Mouse (Mus musculus): ENCODE measurements around the gene Oas1g. TPM values are rescaled to one million over a fixed set of nuclear protein-coding genes. Genes with fewer than 3 reads are reported as not detected.
"Not testable (repeated sequence)": the region's sequence is repeated elsewhere in the genome, so short reads cannot be mapped to it uniquely, and the experiment has no call there.

The Oas1g gene
- total RNA-seq, 2 experiments from 2014 or later, result 0.25 TPM; not detected in 1

DNA sequence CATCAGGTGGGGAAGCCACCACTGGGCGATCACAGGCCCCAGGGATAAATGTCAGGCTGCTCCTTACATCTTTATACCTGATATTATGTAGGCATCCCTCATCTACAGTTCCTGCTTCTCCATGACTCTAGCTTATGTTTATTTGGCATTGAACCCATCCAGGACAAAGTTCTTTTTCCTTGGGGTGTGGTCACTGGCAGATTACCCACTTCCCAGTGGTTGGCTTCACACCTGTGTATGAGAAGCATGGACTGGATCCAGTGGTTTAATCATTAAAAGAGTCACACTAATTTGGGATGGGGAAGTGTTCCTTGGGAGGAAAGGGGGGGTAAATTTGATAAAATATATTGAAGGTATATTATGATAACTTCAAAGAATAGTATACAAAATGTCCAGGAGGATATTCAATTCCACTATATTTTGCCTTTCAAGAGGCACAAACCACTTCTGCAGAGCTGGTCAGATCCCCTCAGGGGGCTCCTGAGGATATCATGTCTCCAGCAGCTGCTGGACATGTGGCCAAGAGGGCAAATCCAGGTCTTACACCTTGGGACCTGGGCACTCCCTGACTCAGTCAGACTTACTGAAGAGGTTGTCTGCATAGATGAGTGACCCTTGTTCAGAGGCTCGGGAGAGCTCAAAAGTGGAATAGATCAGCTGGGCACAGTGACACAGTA is 4.3 kb upstream of the Oas1g start:
- intact Hi-C loops (cut with DNase I), result loop anchor here (2.0 kb wide), 1 partner anchor 107 kb away; no protein-coding TSS in a partner anchor
- DNase-seq (ENCODE audit: low spot score), result not testable (repeated sequence)

DNA sequence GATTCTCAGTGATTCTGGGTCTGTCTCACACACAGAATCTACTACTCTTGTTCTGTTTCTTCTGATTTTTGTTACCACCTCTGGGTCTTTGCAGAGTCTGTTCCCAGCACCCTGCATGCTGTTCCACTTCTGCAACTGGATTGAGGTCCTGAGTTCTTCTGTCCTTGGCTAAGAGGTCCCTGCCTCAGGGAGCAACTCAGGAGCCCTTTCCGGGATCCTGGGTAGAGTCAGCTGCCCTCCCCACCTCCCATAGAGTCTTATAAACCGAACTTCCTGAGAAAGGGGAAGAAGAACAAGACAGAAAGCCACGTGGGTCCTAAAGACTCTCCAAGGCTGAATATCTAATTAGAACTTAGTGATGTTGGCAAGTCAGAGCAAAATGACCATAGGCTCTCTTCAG is 3.6 kb upstream of the Oas1g start:
- intact Hi-C loops (cut with DNase I), result no loop called here
- no peak for DNase-seq (ENCODE audit: low spot score)

DNA sequence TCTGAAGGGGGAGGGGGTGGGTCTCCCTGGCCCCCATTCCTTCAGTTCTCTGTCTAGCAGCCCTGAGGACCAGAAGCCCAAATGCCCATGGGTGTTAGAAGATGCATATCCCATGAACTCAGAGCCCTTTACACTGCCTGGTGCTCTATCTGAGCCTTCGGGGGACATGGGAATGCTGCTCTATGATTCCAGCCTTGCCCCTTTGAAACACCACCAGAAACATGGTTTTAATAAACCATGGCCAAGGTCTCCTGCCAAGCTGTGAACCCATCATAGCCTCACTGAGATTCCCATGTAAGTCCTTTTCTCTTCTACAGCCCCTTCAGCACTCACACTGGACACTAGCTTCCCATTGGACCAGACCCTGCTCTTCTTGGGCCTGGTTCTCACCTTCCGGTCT is 2.6 kb upstream of the Oas1g start:
- intact Hi-C loops (cut with DNase I), result no loop called here
- no peak for DNase-seq (ENCODE audit: low spot score)

DNA sequence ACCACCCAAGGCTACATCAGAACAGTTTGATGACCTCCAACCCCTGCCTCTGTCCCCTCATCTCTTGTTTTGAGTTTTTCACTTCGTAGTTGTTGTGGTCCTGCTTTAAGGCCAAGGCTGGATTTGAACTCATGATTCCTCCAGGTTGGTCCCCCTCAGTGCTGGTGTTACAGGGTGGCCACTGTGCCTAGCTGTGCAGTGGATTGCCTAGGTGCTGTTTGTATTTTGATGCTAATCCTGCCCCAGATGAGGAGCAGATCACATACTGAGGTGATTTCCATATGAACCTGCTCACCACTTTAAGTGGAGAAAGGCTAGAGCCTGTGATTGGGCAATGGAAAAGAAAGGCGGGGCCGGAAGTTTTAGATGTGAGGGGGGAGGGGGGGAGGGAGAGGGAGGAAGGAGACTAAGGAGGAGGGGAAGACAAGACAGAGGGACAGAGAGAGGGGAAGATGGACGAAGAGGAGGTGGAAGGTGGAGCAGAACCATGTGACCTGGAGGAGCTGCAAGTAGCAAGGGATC is 942 bp upstream of the Oas1g start:
- intact Hi-C loops (cut with DNase I); DNase-seq (ENCODE audit: low spot score): not testable (repeated sequence)

DNA sequence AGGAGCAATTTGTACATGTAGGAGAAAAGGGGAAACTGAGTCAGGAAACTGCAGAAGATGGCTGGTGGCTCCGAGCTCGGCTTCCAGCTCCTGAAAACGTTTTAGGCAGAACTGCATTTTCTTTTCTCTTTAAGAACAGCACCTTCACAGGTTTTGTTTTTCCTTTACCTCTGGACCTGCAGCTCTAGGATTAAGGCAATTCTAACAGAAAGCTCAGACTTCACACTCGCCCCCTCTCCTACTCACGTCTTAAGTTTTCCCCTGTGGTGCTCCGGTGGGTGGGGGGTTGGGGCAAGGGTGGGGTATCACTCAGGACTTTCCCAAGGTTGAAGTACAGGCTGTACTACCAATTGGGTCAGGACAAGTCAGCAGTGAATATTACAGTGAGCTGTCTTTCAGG is 418 bp upstream of the Oas1g start:
- no peak for DNase-seq (ENCODE audit: low spot score)
- intact Hi-C loops (cut with DNase I), result no loop called here

DNA sequence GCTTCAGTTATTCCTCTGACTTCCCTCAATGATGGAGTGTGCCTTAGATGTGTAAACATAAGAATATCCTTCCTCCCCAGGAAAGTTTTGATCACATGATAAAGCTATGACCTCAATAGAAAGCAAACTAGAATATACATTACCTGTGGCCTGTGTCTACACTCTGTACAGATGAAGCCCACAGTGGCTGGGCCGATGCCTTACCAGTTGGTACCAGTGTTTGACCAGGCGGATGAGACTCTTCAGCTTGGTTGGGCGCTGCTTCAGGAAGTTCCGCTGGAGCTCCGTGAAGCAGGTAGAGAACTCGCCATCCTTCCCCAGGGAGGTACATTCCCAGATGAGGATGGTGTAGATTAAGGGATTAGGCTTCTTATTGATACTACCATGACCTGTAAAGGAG is 5.7 kb downstream of the Oas1g start:
- intact Hi-C loops (cut with DNase I); DNase-seq (ENCODE audit: low spot score): not testable (repeated sequence)

DNA sequence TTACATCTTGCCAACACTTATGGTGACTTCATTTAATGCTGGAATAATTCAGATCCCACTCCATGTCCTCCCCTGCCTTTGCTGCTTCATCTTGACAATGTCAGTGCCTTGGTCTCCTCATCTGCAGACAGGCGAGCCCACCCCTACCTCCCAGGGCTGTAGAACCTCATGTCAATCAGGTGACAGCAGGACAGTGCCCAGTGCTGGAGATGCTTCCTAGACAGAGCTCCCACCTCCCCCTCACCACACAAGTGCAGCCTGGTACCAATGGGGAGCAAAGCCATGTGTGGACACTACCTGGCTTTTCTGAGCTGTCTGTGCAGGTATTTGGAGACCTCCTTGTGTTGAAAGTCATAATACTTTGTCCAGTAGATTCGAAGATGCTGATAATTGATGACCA is 8.6 kb downstream of the Oas1g start:
- DNase-seq (ENCODE audit: low spot score), result not testable (repeated sequence)
- intact Hi-C loops (cut with DNase I), result loop anchor here (2.0 kb wide), 1 partner anchor 20 kb away; no protein-coding TSS in a partner anchor

DNA sequence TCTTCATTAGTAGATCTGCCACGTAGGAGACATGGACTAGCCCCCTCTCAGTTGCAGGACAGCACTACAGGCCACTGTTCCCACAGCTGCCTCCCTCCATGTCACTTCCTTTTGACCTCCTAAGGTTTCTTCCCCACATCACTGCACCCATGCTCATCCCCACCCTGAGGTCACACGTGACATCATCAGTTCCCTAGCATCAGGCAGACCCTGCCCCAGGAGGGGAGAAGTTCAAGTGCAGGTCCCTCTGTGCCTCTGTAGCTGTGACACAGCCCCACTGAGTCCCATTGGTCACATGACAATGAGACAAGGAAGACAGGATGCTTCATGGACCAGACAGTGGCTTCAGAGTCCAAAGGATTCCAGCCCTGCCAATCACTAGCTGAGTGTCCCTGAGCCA is 10.0 kb downstream of the Oas1g start:
- DNase-seq (ENCODE audit: low spot score); intact Hi-C loops (cut with DNase I): not testable (repeated sequence)

DNA sequence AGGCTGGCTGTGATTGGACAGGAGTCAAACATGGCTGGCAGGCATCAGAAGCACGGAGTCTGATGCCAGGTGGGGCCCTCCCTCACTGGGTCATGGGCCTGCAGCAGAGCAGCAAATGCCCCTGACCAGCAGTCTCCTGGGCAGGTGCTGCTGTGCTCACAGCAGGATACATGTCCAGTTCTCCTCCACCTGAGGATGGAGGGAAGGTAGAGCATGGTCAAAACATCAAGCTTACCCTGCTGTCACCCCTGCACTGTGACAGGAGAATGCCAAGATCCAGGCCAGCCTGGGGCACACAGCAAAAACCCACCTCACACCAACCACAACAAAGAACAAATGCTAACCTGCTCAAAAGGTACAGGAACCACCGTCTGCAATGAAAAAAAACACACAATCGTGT is 10.6 kb downstream of the Oas1g start:
- intact Hi-C loops (cut with DNase I); DNase-seq (ENCODE audit: low spot score): not testable (repeated sequence)

DNA sequence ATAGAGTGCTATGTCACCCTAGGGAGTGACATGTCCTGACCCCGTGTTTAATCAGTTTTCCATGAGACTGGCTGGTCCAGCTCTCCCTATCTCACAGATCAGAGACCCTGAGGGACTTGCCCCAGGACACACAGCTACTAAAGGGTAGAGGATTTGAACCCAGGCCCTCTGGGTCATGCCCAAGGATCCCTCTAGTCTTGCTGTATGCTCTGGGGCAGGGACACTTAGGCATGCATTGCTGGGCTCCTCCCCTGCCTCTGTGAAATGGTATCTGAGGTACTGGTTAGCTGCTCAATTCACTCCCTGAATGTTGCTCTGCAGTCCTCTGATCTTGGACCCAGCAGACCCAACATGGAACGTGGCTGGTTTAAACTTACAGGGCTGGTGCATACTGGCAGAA is 15.9 kb downstream of the Oas1g start:
- DNase-seq (ENCODE audit: low spot score), result no peak
- intact Hi-C loops (cut with DNase I), result no loop called here

DNA sequence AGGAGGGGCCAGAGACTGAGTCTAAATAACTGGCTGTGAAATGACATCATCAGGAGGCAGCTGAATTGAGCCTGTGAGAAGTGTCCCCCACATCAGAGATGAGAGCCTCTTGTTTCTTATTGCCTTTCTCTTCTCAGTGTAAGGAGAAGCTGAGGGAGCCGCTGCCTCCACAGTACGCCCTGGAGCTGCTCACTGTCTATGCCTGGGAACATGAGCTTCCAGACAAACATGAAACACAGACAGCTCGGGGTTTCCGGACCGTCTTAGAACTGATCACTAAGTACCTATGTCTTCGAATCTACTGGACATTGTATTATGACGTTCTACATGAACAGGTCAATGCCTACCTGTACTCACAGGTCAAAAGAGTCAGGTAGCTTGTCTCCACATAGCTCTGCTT is 16.6 kb downstream of the Oas1g start:
- no peak for DNase-seq (ENCODE audit: low spot score)
- intact Hi-C loops (cut with DNase I), result no loop called here

DNA sequence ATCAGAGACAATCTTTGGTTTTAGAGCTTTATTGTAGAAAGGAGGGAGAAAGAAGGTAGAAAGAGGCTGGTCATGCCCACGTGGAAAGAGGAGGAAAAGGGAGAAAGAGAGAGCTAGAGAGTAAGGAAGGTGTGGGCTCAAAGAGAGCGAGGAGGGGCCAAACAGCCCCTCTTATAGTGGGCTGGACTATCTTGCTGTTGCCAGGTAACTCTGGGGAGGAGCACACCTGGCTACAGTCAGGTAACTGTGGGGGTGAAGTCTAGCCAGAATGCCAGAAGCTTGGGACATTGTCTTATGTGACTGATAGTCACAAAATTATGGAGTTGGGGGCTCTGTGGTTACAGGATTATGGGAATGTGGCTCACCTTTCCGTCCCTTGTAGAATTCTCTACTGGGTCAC is 17.3 kb downstream of the Oas1g start:
- DNase-seq (ENCODE audit: low spot score), result no peak
- intact Hi-C loops (cut with DNase I), result no loop called here

DNA sequence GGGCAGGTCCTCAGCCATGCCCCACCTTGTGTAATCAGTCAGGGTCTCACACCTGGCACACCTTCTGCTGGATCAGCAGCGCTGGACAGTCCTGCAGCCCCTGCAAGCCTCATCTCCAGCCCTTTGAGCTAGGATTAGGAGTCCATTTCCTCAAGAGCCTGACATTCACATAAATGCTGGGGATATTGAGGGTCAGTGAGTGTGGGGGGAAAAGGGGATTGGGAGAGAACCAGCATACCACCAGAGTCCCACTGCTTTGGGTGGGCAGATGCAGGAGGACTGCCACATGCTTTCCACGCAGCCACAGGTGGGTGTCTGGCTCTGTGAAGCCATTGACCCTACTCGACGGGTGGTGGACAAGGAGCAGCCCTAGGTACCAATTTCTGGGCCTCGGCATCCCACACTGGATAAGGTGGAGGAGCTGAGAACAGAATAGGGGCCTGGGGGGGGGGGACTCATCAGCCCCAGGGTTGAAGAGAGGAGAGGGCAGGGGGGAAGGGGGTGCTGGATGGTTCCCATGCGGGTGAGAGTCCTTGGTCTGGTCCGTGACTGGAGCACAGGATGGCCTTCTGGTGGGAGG is 17.9 kb downstream of the Oas1g start:
- intact Hi-C loops (cut with DNase I), result no loop called here
- no peak for DNase-seq (ENCODE audit: low spot score)

DNA sequence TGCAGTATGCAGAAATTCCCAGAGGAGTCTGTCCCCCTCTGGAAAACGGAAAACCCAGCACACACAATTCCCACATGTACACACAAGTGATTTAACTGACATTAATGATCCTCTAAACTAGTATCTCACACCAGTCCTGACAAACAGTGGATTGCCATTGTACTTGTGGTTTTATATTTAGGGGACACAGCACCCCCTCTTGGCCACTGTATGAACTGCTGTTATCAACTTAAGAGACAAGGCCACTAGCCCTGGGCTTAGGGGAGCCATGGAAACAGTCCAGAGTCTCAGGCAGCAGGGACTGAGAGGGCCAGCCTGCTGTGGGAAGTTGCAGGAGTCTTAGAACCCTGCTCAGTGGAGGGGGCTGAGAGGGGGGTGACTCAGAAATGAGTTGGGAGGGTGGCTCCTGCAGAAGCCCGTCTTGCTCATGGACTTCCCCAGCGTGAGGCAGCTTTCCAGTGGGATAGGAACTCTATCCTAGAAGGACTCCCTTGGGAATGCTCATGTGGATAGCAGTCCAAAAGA is 22.0 kb downstream of the Oas1g start:
- no peak for DNase-seq (ENCODE audit: low spot score)

DNA sequence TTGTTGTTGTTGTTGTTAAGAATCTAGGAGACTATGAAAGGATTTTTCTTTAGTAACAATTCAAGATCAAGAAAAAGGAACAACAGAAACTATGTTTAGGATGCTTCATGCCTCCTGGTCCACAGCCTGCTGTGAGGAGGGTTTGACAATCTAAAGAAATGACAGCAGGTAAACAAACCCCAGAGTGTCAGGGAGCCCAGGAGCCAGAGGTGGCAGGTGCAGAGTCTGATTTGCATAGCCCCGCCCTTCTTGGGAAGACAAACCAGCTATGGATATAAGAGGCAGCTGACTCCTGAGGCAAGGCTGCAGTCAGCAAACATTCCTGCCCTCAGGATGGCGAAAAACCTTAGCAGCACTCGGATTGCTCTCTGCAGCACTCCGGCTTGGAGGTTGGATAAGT is 26.3 kb downstream of the Oas1g start, which contains the start of gene Oas1h:
Oas1h (plus strand) TSS at position 301 of the 400 bp plus-strand sequence.
- intact Hi-C loops (cut with DNase I), result no loop called here
- DNase-seq (ENCODE audit: low spot score), result no peak

More for the DNA sequence above, 22.0 kb downstream of the Oas1g start:
- intact Hi-C loops (cut with DNase I), result no loop called here

DNA sequence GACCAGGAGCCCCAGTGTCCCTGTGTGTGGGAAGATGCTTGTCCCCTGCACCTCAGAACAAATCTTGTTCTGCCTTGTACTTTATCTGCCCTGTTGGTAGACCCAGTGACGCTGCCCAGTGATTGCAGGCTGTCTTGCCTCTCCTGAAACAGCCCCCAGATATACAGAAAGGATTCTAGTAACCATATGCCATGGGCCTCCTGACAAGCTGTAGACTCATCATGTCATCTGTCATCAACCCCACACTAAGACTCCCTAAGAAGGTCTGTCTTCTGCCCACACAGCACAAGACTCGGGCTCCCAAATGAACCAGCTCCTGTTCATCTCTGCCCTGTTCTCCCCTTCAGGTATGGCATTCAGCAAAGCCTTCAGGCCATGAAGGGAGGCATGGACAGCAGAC is 28.2 kb downstream of the Oas1g start:
- intact Hi-C loops (cut with DNase I), result no loop called here
- no peak for DNase-seq (ENCODE audit: low spot score)

DNA sequence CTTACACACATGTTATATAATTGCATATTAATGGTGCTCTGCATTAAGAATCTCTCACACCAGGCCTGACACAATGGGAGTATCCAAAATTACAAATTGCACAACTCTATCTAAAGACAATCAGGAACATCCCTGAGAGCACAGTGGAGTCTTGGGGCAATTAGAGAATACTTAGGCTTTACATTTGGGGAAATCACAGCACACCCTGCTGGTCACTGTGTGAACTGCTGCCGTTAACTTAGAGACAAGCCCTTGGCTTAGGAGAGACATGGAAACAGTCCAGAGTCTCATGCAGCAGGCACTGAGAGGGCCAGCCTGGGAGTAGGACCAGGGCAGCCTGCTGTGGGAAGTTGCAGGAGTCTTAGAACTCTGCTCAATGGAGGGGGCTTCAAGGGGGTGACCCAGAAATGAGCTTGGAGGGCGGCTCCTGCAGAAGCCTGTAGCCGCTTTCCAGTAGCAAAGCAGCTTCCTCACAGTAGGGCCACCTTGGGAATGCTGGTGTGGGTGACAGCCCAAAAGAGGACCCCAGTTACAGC is 37.7 kb downstream of the Oas1g start:
- no peak for DNase-seq (ENCODE audit: low spot score)
- intact Hi-C loops (cut with DNase I), result no loop called here

DNA sequence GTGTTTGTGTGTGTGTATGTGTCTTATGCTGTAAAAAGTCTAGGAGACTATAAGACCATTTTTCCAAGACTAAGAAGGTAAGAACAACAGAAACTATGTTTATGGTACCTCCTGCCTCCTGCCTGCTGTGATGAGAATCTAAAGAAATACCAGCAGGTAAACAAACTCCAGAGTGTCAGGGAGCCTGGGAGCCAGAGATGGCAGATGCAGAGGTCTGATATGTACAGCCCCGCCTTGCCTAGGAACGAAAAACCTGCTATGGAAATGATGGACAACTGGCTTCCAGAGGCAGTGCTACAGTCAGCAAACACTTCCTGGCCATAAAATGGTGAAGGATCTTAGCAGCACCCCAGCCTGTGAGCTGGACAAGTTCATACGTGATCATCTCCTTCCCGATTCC is 40.3 kb downstream of the Oas1g start, which contains the start of gene Oas1f:
Oas1f (plus strand) TSS at position 301 of the 400 bp plus-strand sequence.
- intact Hi-C loops (cut with DNase I), result no loop called here
- DNase-seq (ENCODE audit: low spot score), result no peak

DNA sequence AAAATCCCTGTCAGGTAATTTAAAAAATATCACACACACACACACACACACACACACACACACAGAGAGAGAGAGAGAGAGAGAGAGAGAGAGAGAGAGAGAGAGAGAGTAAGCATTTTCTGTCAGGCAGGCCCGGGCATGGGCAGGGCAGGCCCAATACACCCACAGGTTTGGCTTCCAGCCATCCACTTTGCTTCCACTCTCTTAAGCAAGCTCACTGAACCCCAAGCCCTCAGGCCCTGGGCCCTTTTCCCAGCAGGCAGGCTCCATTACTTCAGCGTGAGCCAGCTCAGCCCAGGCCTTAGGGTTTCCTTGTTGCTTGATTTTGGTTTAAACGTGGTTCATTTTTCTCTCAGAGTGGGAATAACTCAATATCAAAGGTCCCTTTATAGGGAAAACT is 42.7 kb downstream of the Oas1g start:
- DNase-seq (ENCODE audit: low spot score), result no peak
- intact Hi-C loops (cut with DNase I), result no loop called here

DNA sequence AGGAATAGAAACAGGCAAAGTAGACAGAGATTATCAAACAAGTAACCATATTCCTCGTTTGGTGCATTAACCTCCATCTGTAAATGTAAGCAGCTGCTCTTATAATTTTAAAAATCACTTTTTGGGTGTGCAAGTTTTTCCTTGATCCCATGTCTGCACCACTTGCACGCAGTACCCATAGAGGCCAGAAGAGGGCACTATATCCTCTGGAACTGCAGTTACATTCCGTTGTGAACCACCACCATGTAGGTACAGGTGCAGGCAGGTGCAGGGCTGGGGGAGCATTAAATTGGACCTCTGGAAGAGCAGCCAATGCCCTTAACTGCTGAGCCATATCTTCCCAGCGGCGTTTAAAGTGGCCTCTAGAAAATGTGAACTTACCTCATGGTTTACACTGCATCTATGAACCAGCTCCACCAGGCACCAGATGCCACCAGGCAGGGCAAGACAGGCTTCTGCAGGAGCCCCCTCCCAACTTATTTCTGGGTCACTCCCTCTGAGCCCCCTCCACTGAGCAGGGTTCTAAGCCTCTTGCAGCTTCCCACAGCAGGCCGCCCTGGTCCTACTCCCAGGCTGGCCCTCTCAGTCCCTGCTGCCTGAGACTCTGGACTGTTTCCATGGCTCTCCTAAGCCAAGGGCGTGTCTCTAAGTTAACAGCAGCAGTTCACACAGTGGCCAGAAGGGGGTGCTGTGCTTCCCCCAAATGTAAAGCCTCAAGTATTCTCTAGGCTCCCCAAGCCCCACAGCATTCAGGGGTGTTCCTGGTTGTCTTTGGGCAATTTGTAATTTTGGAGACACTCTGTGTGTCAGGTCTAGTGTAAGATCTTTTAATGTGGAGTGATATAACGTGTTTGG is 50.5 kb downstream of the Oas1g start:
- no peak for DNase-seq (ENCODE audit: low spot score)
- intact Hi-C loops (cut with DNase I), result no loop called here
